Mouse (Mus musculus): ENCODE measurements around the gene Wwc2. TPM values are rescaled to one million over a fixed set of nuclear protein-coding genes. Genes with fewer than 3 reads are reported as not detected.

The Wwc2 gene
- 1.9 and 2.5 TPM in 2 replicates for polyA plus RNA-seq (2012; rRNA removed)

GRCm38 (mm10) chr8:47990911-47991820, at the start of gene Wwc2:
Gene Wwc2, minus strand, starts transcription at chr8:47990924.
- WGBS: 25% methylated on average over 31 of the region's 46 CpGs
- DNase-seq (ENCODE audit: low read depth in 1 of 2, low spot score in 2 of 2): peak in 1 of 2 experiments; percentile 25
- TF ChIP-seq CTCF (IDR thresholded peaks at IDR 0.05; ENCODE audit: extremely low read depth, insufficient read depth, insufficient read length, insufficient replicate concordance) (no peak), POLR2A (IDR thresholded peaks at IDR 0.05; ENCODE audit: low read depth, low read length) (no peak)

DNA sequence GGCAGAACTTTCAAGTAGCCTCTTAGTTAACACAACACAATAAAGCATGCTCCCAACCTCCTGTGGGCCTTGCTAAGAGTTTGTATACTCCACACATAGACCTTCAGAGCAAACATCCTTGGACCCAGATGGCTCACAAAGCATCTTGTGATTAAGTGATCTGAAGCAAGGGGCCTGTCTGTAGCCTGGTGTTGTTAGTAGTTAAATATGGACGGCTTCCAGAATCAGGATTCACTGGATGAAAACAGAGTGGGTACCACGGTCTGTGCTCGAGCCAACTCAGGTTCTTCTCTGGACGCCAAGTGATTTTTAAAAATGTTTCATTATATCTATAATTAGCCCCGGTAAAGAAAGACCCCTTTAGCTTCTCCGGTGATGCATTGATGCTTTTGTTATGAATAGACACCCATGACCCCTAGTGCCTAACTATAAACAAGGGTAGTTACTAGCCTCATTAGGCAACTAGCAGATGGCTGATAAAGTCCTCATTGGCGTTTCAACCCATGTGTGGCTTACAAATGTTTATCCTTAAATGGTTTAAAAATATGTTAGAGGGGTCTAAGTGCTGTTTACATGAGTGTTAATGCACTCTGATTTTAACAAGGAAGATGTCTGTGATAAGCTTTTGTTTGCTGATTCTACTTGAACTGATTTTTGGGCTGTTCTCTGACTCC, 47.7 kb upstream of the Wwc2 start:
- 89% methylated on average over 7 of the region's 7 CpGs for WGBS
- Histone ChIP-seq H3K36me3 (ENCODE audit: control insufficient read depth, insufficient read depth, low read length) (no peaks in the 10 kb centered on the region), H3K27me3 (ENCODE audit: control insufficient read depth, insufficient read depth, low read length) (no peaks in the 10 kb centered on the region), H3K4me3 (ENCODE audit: extremely low read depth, insufficient read depth, insufficient read length) (no peak overlapping the region), H3K27ac (ENCODE audit: insufficient read depth, low read length) (no peak overlapping the region), H3K4me1 (ENCODE audit: control insufficient read depth, insufficient read depth, insufficient read length) (no peaks in the 10 kb centered on the region)
- TF ChIP-seq CTCF (IDR thresholded peaks at IDR 0.05; ENCODE audit: extremely low read depth, insufficient read depth, insufficient read length, insufficient replicate concordance) (no peak), POLR2A (IDR thresholded peaks at IDR 0.05; ENCODE audit: low read depth, low read length) (no peak)
- DNase-seq (ENCODE audit: low read depth in 1 of 2, low spot score in 2 of 2): no peak

More at GRCm38 (mm10) chr8:47990911-47991820, at the start of gene Wwc2:
- H3K36me3 ChIP-seq (ENCODE audit: control insufficient read depth, insufficient read depth, low read length): no peaks in the 10 kb centered on the region
- peaks cover 10% of the 10 kb centered on the region for H3K27me3 ChIP-seq (ENCODE audit: control insufficient read depth, insufficient read depth, low read length)
- H3K4me3 ChIP-seq (ENCODE audit: extremely low read depth, insufficient read depth, insufficient read length): peak within 1 kb of the TSS; percentile 80
- H3K4me1 ChIP-seq (ENCODE audit: control insufficient read depth, insufficient read depth, insufficient read length): peaks cover 9% of the 10 kb centered on the region
- peak within 1 kb of the TSS; percentile 79 for H3K27ac ChIP-seq (ENCODE audit: insufficient read depth, low read length)

DNA sequence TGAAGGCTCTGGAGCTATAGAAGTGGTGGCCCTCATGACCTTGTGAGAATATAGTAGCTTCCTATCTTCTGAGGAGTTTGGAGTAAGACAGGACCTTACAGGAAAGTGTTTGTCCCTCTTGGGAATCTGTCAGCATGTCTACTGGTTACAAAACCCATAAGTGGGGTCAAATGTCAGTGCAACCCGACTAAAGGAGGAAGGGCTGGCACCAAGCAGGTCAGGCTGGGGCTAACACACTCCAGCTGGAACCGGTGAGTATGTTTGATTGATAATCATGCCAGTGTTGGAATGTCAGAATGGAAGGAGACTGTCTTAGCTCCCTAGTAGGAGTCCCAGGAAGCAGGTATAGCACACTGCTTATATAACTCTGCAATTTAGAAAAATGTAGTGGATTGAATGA, 41.3 kb upstream of the Wwc2 start:
- 53% methylated on average over 2 of the region's 2 CpGs for WGBS
- no peaks in the 10 kb centered on the region for H3K36me3 ChIP-seq (ENCODE audit: control insufficient read depth, insufficient read depth, low read length)
- H3K4me3 ChIP-seq (ENCODE audit: extremely low read depth, insufficient read depth, insufficient read length): no peak overlapping the region
- no peak overlapping the region for H3K27ac ChIP-seq (ENCODE audit: insufficient read depth, low read length)
- DNase-seq (ENCODE audit: low read depth in 1 of 2, low spot score in 2 of 2): no peak
- no peaks in the 10 kb centered on the region for H3K27me3 ChIP-seq (ENCODE audit: control insufficient read depth, insufficient read depth, low read length)
- TF ChIP-seq POLR2A (IDR thresholded peaks at IDR 0.05; ENCODE audit: low read depth, low read length): no peak
- no peak for TF ChIP-seq CTCF (IDR thresholded peaks at IDR 0.05; ENCODE audit: extremely low read depth, insufficient read depth, insufficient read length, insufficient replicate concordance)
- no peaks in the 10 kb centered on the region for H3K4me1 ChIP-seq (ENCODE audit: control insufficient read depth, insufficient read depth, insufficient read length)

GRCm38 (mm10) chr8:48030667-48031066, 39.9 kb upstream of the Wwc2 start:
- no peak for DNase-seq (ENCODE audit: low read depth in 1 of 2, low spot score in 2 of 2)
- TF ChIP-seq CTCF (IDR thresholded peaks at IDR 0.05; ENCODE audit: extremely low read depth, insufficient read depth, insufficient read length, insufficient replicate concordance) (no peak), POLR2A (IDR thresholded peaks at IDR 0.05; ENCODE audit: low read depth, low read length) (no peak)
- WGBS: 50% methylated on average over 1 of the region's 1 CpGs
- H3K27ac ChIP-seq (ENCODE audit: insufficient read depth, low read length): no peak overlapping the region
- no peaks in the 10 kb centered on the region for H3K36me3 ChIP-seq (ENCODE audit: control insufficient read depth, insufficient read depth, low read length)
- no peaks in the 10 kb centered on the region for H3K27me3 ChIP-seq (ENCODE audit: control insufficient read depth, insufficient read depth, low read length)
- no peak overlapping the region for H3K4me3 ChIP-seq (ENCODE audit: extremely low read depth, insufficient read depth, insufficient read length)
- H3K4me1 ChIP-seq (ENCODE audit: control insufficient read depth, insufficient read depth, insufficient read length): no peaks in the 10 kb centered on the region

- DNase-seq (ENCODE audit: low read depth in 1 of 2, low spot score in 2 of 2): no peak
- Histone ChIP-seq H3K27me3 (ENCODE audit: control insufficient read depth, insufficient read depth, low read length) (no peaks in the 10 kb centered on the region), H3K4me1 (ENCODE audit: control insufficient read depth, insufficient read depth, insufficient read length) (no peaks in the 10 kb centered on the region), H3K36me3 (ENCODE audit: control insufficient read depth, insufficient read depth, low read length) (no peaks in the 10 kb centered on the region), H3K4me3 (ENCODE audit: extremely low read depth, insufficient read depth, insufficient read length) (no peak overlapping the region), H3K27ac (ENCODE audit: insufficient read depth, low read length) (no peak overlapping the region)
- TF ChIP-seq CTCF (IDR thresholded peaks at IDR 0.05; ENCODE audit: extremely low read depth, insufficient read depth, insufficient read length, insufficient replicate concordance) (no peak), POLR2A (IDR thresholded peaks at IDR 0.05; ENCODE audit: low read depth, low read length) (no peak)
- WGBS: 82% methylated on average over 11 of the region's 11 CpGs
Measured at GRCm38 (mm10) chr8:48026796-48027195, 36.1 kb upstream of the Wwc2 start.

DNA sequence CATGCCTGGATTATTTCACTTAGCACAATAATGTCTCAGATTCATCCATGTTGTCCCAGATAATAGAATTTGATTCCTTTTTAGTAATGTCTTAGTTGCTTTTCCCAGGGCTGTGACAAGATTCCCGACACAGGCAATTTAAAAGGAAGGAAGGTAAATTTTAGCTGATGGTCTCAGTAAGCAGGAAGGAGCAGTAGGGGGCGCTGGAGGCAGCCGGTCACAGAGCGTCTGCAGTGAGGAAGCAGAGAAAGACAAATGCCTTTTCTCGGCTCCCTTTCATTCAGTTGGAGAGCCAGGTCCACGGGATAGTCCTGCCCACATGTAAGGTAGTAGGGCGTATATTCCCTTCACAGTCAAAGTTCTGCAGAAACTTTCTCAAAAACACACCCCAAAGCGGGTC, 32.5 kb upstream of the Wwc2 start:
- no peak for DNase-seq (ENCODE audit: low read depth in 1 of 2, low spot score in 2 of 2)
- 82% methylated on average over 8 of the region's 8 CpGs for WGBS
- TF ChIP-seq POLR2A (IDR thresholded peaks at IDR 0.05; ENCODE audit: low read depth, low read length) (no peak), CTCF (IDR thresholded peaks at IDR 0.05; ENCODE audit: extremely low read depth, insufficient read depth, insufficient read length, insufficient replicate concordance) (peak; percentile 5; the same call in 1 of the 2 replicates)
- no peaks in the 10 kb centered on the region for H3K27me3 ChIP-seq (ENCODE audit: control insufficient read depth, insufficient read depth, low read length)
- H3K4me1 ChIP-seq (ENCODE audit: control insufficient read depth, insufficient read depth, insufficient read length): no peaks in the 10 kb centered on the region
- H3K36me3 ChIP-seq (ENCODE audit: control insufficient read depth, insufficient read depth, low read length): no peaks in the 10 kb centered on the region
- H3K27ac ChIP-seq (ENCODE audit: insufficient read depth, low read length): no peak overlapping the region
- no peak overlapping the region for H3K4me3 ChIP-seq (ENCODE audit: extremely low read depth, insufficient read depth, insufficient read length)

Data from spleen, adult 2 months (tissue).